8 mouse cellular contexts compared by ENCODE assay signal in the genomic region with DNA sequence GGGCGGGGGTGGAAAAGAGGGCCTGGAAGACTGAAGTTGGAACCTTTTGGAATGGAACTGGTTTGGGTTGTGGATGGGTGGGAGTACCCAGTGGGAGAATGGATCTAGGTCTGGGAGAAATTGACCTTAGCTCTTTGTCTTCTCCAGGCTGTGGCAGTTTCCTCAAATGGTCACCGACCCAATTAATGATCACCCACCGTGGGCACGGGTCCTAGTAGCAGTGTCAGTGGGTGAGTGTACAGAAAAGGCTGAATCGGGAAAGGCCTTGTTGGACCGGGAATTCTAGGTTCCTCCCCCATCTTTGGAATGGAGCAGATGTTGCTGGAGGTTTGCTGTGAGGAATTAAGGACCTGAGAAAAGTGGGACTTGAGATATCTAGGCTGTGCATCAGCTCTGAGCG. TPM values are rescaled to one million over a fixed set of nuclear protein-coding genes. Genes with fewer than 3 reads are reported as not detected.
DNase-seq lines count a peak whose midpoint lies in the region; ATAC-seq and TF ChIP-seq lines count a peak whose summit lies in the region.
"Had no signal": no experiment of that assay in that cellular context is flagged by ENCODE, and none has a peak within 500 bp of the region (broad histone marks: within the 10 kb centered on the region; RNA-seq: fewer than 3 reads in every experiment).

No protein-coding gene starts in this region.

- DNase-seq in lung, postnatal 4 days = no peak
- no peak for DNase-seq in limb, embryonic 10.5 days (ENCODE audit: low spot score)
- no peak for DNase-seq in left cerebral cortex, adult 2 months (ENCODE audit: extremely low spot score in 1 of 2, low spot score in 2 of 2)
- no peak for DNase-seq in ovary, postnatal 14 days (ENCODE audit: low spot score)

- no peak for TF ChIP-seq CTCF in left cerebral cortex, adult 2 months (IDR thresholded peaks at IDR 0.05)

- H3K27ac ChIP-seq in lung, embryonic 16.5 days (ENCODE audit: low read length) = no peak overlapping the region
- H3K27ac ChIP-seq in forebrain, embryonic 13.5 days = no peak overlapping the region
- peak overlapping the region; percentile 82 for H3K27ac ChIP-seq in limb, embryonic 10.5 days
- H3K27ac ChIP-seq in neural tube, embryonic 15.5 days (replicated peaks) = no peak overlapping the region
- H3K27ac ChIP-seq in left cerebral cortex, adult 2 months = no peak overlapping the region

- H3K27me3 ChIP-seq in lung, embryonic 16.5 days (ENCODE audit: control insufficient read depth, insufficient read depth, low read depth, low read length) = no peaks in the 10 kb centered on the region
- H3K27me3 ChIP-seq in forebrain, embryonic 13.5 days = peaks cover 6% of the 10 kb centered on the region; the same call in 1 of the 2 replicates
- 0 out of 2 replicates have a peak, but pooled peaks cover 7% of the 10 kb centered on the region for H3K27me3 ChIP-seq in limb, embryonic 10.5 days (ENCODE audit: low read depth, poor library complexity, severe bottlenecking)
- H3K27me3 ChIP-seq in neural tube, embryonic 15.5 days (replicated peaks) = no peaks in the 10 kb centered on the region

- peak overlapping the region; percentile 73 for H3K9ac ChIP-seq in lung, embryonic 16.5 days (ENCODE audit: low read length)
- peak overlapping the region; percentile 37; the same call in 1 of the 2 replicates for H3K9ac ChIP-seq in forebrain, embryonic 13.5 days
- peak overlapping the region; percentile 40; the same call in 1 of the 2 replicates for H3K9ac ChIP-seq in neural tube, embryonic 15.5 days (replicated peaks)

- H3K4me3 ChIP-seq in lung, embryonic 16.5 days (ENCODE audit: low read length) = peak overlapping the region; percentile 49
- H3K4me3 ChIP-seq in forebrain, embryonic 13.5 days = peak overlapping the region; percentile 27
- peak overlapping the region; percentile 55 for H3K4me3 ChIP-seq in limb, embryonic 10.5 days
- peak overlapping the region; percentile 30 for H3K4me3 ChIP-seq in neural tube, embryonic 15.5 days (replicated peaks)
- H3K4me3 ChIP-seq in left cerebral cortex, adult 2 months = no peak overlapping the region

- peaks cover 4% of the 10 kb centered on the region for H3K9me3 ChIP-seq in lung, embryonic 16.5 days (ENCODE audit: control insufficient read depth, low read length)
- no peaks in the 10 kb centered on the region; the same call in 1 of the 2 replicates for H3K9me3 ChIP-seq in forebrain, embryonic 13.5 days (replicated peaks)
- no peaks in the 10 kb centered on the region for H3K9me3 ChIP-seq in limb, embryonic 10.5 days (replicated peaks)
- no peaks in the 10 kb centered on the region for H3K9me3 ChIP-seq in neural tube, embryonic 15.5 days (replicated peaks)

- WGBS in lung, embryonic 16.5 days = 54% methylated on average over 7 of the region's 7 CpGs
- 69% methylated on average over 7 of the region's 7 CpGs for WGBS in forebrain, embryonic 13.5 days
- 74% methylated on average over 7 of the region's 7 CpGs for WGBS in limb, embryonic 10.5 days
- 67% methylated on average over 7 of the region's 7 CpGs for WGBS in neural tube, embryonic 15.5 days

- ATAC-seq in lung, embryonic 16.5 days (ENCODE audit: low read depth) = no peak
- ATAC-seq in forebrain, embryonic 13.5 days = no peak
- no peak for ATAC-seq in neural tube, embryonic 15.5 days (ENCODE audit: low FRiP score)

- peaks cover 6% of the 10 kb centered on the region for H3K4me1 ChIP-seq in lung, embryonic 16.5 days (replicated peaks; ENCODE audit: control insufficient read depth, insufficient read depth, low read length)
- H3K4me1 ChIP-seq in forebrain, embryonic 13.5 days = peaks cover 8% of the 10 kb centered on the region
- H3K4me1 ChIP-seq in limb, embryonic 10.5 days = peaks cover 16% of the 10 kb centered on the region
- peaks cover 12% of the 10 kb centered on the region for H3K4me1 ChIP-seq in neural tube, embryonic 15.5 days

- intact Hi-C loops in left cerebral cortex, adult 2 months (cut with DNase I) = no loop called here

- H3K4me2 ChIP-seq in lung, embryonic 16.5 days (ENCODE audit: low read depth, low read length) = peak overlapping the region; percentile 65
- H3K4me2 ChIP-seq in forebrain, embryonic 13.5 days = peak overlapping the region; percentile 60
- H3K4me2 ChIP-seq in neural tube, embryonic 15.5 days = peak overlapping the region; percentile 64

- peaks cover 5% of the 10 kb centered on the region; the same call in 1 of the 2 replicates for H3K36me3 ChIP-seq in lung, embryonic 16.5 days (ENCODE audit: control insufficient read depth, insufficient read depth, low read length)
- H3K36me3 ChIP-seq in forebrain, embryonic 13.5 days (ENCODE audit: poor library complexity, severe bottlenecking) = peaks cover 10% of the 10 kb centered on the region
- H3K36me3 ChIP-seq in limb, embryonic 10.5 days = peaks cover 12% of the 10 kb centered on the region; the same call in 1 of the 2 replicates
- peaks cover 17% of the 10 kb centered on the region for H3K36me3 ChIP-seq in neural tube, embryonic 15.5 days

RNA-seq across cellular contexts. Expression of a gene that starts 6.9 kb away (rescaled TPM):
- 16.7 and 17.1 TPM in 2 replicates for polyA plus RNA-seq in lung, embryonic 16.5 days (2015; fragmentation: Nextera tagmentation; extraction: Ambion mirVana)
- polyA plus RNA-seq in forebrain, embryonic 13.5 days (2015; fragmentation: Nextera tagmentation; extraction: Ambion mirVana) = 1.4 and 1.9 TPM in 2 replicates
- 9.2 and 9.8 TPM in 2 replicates for polyA plus RNA-seq in limb, embryonic 10.5 days (2016; fragmentation: Nextera tagmentation; extraction: Ambion mirVana)
- 2.4 and 8.5 TPM in 2 replicates for polyA plus RNA-seq in neural tube, embryonic 15.5 days (2015; fragmentation: Nextera tagmentation; extraction: Ambion mirVana)
- total RNA-seq in left cerebral cortex, adult 2 months (2021) = under 1 TPM; 0.51 to 0.66 TPM

RNA-seq across cellular contexts. Expression of a gene that starts 13.9 kb away (rescaled TPM):
- polyA plus RNA-seq in lung, embryonic 16.5 days (2015; fragmentation: Nextera tagmentation; extraction: Ambion mirVana) = 5.3 and 5.9 TPM in 2 replicates
- 5.0 and 5.6 TPM in 2 replicates for polyA plus RNA-seq in forebrain, embryonic 13.5 days (2015; fragmentation: Nextera tagmentation; extraction: Ambion mirVana)
- polyA plus RNA-seq in limb, embryonic 10.5 days (2016; fragmentation: Nextera tagmentation; extraction: Ambion mirVana) = 5.6 and 6.6 TPM in 2 replicates
- 6.3 and 6.6 TPM in 2 replicates for polyA plus RNA-seq in neural tube, embryonic 15.5 days (2015; fragmentation: Nextera tagmentation; extraction: Ambion mirVana)
- total RNA-seq in left cerebral cortex, adult 2 months (2021) = 10 to 100 TPM; 19.5 to 20.7 TPM

RNA-seq across cellular contexts. Expression of a gene that starts 18.2 kb away (rescaled TPM):
- 46.0 and 47.6 TPM in 2 replicates for polyA plus RNA-seq in lung, embryonic 16.5 days (2015; fragmentation: Nextera tagmentation; extraction: Ambion mirVana)
- 56.3 and 63.2 TPM in 2 replicates for polyA plus RNA-seq in forebrain, embryonic 13.5 days (2015; fragmentation: Nextera tagmentation; extraction: Ambion mirVana)
- polyA plus RNA-seq in limb, embryonic 10.5 days (2016; fragmentation: Nextera tagmentation; extraction: Ambion mirVana) = 81.7 and 82.6 TPM in 2 replicates
- polyA plus RNA-seq in neural tube, embryonic 15.5 days (2015; fragmentation: Nextera tagmentation; extraction: Ambion mirVana) = 43.9 and 44.3 TPM in 2 replicates
- 100 to 1,000 TPM; 133 to 138 TPM for total RNA-seq in left cerebral cortex, adult 2 months (2021)

RNA-seq across cellular contexts. Expression of a gene that starts 29.0 kb away (rescaled TPM):
- polyA plus RNA-seq in lung, embryonic 16.5 days (2015; fragmentation: Nextera tagmentation; extraction: Ambion mirVana) = 0.95 and 9.2 TPM in 2 replicates
- 0.42 TPM in 1 of 2 replicates, not detected in the other for polyA plus RNA-seq in forebrain, embryonic 13.5 days (2015; fragmentation: Nextera tagmentation; extraction: Ambion mirVana)
- polyA plus RNA-seq in limb, embryonic 10.5 days (2016; fragmentation: Nextera tagmentation; extraction: Ambion mirVana) = 0.36 TPM in 1 of 2 replicates, not detected in the other
- 0.33 and 1.6 TPM in 2 replicates for polyA plus RNA-seq in neural tube, embryonic 15.5 days (2015; fragmentation: Nextera tagmentation; extraction: Ambion mirVana)
- under 1 TPM in 1 of 2 experiments, not detected in 1; 0.28 TPM for total RNA-seq in left cerebral cortex, adult 2 months (2021)

RNA-seq across cellular contexts. Expression of a gene that starts 41.5 kb away (rescaled TPM):
- 0.83 and 0.89 TPM in 2 replicates for polyA plus RNA-seq in lung, embryonic 16.5 days (2015; fragmentation: Nextera tagmentation; extraction: Ambion mirVana)
- polyA plus RNA-seq in forebrain, embryonic 13.5 days (2015; fragmentation: Nextera tagmentation; extraction: Ambion mirVana) = 0.40 and 0.47 TPM in 2 replicates
- polyA plus RNA-seq in limb, embryonic 10.5 days (2016; fragmentation: Nextera tagmentation; extraction: Ambion mirVana) = 0.25 and 0.46 TPM in 2 replicates
- polyA plus RNA-seq in neural tube, embryonic 15.5 days (2015; fragmentation: Nextera tagmentation; extraction: Ambion mirVana) = 2.8 and 3.1 TPM in 2 replicates
- 1 to 10 TPM in 1 of 2 experiments, under 1 TPM in 1; 0.91 to 1.4 TPM for total RNA-seq in left cerebral cortex, adult 2 months (2021)
- total RNA-seq: megakaryocyte progenitor cell, adult 5-6 weeks had no signal
